Mouse (Mus musculus) cortical plate, adult 2 months (tissue): ENCODE measurements around the gene Prl7a2. TPM values are rescaled to one million over a fixed set of nuclear protein-coding genes. Genes with fewer than 3 reads are reported as not detected.

ENCODE experiments used
- H3K27ac ChIP-seq: fragments of 200-500 bp; 2 replicates; pipeline ENCODE4 v1.5.1; 2012; ENCODE audit warnings: low read length, control low read depth, inconsistent platforms; ENCODE audit not compliant: insufficient read depth
- H3K4me1 ChIP-seq: fragments of 200-500 bp; 2 replicates; pipeline ENCODE4 v1.6.1; 2011; ENCODE audit warnings: low read length; ENCODE audit not compliant: control insufficient read depth, insufficient read depth
- H3K4me3 ChIP-seq: fragments of 200-500 bp; 2 replicates; pipeline ENCODE4 v1.5.1; 2011; ENCODE audit warnings: mild to moderate bottlenecking, low read length, control low read depth; ENCODE audit not compliant: insufficient read depth
- CTCF ChIP-seq: fragments of 200-500 bp; IDR thresholded peaks from 2 replicates; pipeline ENCODE4 v1.5.1; 2011; ENCODE audit warnings: mild to moderate bottlenecking, control low read depth, low read length; ENCODE audit not compliant: insufficient read depth; ENCODE audit errors: extremely low read depth
- POLR2A ChIP-seq: fragments of 200-500 bp; IDR thresholded peaks from 2 replicates; pipeline ENCODE4 v1.6.1; 2011; ENCODE audit warnings: mild to moderate bottlenecking, low read length, control low read depth; ENCODE audit not compliant: insufficient read depth; ENCODE audit errors: extremely low read depth
- polyA plus RNA-seq: library from polyadenylated mRNA; depleted of rRNA; stranded (reverse); fragments of >200 nt; gene quantifications from 2 replicates; pipeline ENCODE4 v1.2.3, GENCODE M21; 2012; rRNA removed

Prl7a2 gene
- polyA plus RNA-seq = 0.08 TPM in 1 of 2 replicates, not detected in the other

DNA sequence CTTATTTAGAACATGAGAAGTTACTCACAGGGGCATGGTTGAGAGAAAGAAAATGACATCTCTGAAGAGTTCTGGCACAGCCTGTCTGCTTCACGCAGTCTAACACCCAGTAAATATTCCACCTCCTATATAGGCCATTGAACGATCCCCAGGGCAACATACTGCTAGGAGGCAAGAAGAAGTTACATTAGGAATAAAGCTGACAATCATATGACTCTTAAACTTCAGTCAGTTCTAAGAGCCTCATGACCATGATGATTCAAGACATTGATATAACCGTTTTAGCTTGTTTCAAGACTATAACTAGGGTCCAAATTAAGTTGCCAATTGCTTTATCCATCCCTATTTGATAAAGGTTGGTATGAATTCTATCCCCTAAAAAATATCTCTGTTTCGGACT, at the start of gene Prl7a2:
Gene Prl7a2, minus strand, starts transcription at position 101 of the 400 bp plus-strand sequence.
- Histone ChIP-seq H3K4me3 (no peak within 1 kb of the TSS), H3K4me1 (no peaks in the 10 kb centered on the region), H3K27ac (no peak within 1 kb of the TSS)
- TF ChIP-seq CTCF = no peak

DNA sequence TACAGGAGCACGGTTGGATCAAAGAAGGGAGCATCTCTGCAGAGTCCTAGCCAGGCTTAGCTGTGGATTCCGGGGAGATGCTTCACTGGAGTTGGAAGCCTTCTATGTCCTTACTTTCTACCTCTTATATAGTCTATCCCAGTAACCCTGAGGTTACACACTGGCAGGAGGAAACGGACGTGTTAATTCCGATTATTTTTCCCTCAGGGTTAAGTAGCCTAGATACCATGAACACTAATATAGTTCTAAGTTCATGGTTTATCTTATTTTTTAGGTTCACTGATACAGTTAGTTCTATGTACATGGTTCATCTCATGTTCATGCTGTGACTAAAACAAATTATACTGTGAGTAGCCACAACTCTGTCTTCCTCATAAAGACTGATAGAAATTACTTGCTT, 48.8 kb upstream of the Prl7a2 start, which contains the start of gene Prl7d1:
Gene Prl7d1, minus strand, starts transcription at position 101 of the 400 bp plus-strand sequence.
- TF ChIP-seq CTCF (no peak), POLR2A (no peak)
- Histone ChIP-seq H3K4me3 (no peak within 1 kb of the TSS), H3K4me1 (no peaks in the 10 kb centered on the region), H3K27ac (no peak within 1 kb of the TSS)

DNA sequence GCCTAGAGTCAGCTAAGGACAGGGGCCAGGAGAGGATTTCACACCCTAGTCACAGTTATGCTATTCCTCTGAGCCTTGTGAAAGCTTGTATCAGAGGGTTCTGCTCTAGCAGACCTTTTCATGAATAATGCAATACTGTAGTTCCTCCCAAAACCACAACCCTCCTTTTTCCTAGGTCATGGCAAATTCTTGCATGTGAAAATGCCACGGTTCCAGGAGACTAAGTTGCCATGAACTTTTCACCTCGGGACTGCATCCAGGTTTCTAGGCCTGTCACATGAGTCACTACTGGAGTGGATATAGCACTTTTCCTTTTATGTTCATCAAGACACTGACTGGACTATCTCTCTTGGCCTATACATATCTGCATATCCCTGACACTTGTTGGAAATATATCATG, 38.7 kb upstream of the Prl7a2 start:
- no peak for TF ChIP-seq CTCF
- no peak for TF ChIP-seq POLR2A
- Histone ChIP-seq H3K4me1 (no peaks in the 10 kb centered on the region), H3K27ac (no peak overlapping the region), H3K4me3 (no peak overlapping the region)

DNA sequence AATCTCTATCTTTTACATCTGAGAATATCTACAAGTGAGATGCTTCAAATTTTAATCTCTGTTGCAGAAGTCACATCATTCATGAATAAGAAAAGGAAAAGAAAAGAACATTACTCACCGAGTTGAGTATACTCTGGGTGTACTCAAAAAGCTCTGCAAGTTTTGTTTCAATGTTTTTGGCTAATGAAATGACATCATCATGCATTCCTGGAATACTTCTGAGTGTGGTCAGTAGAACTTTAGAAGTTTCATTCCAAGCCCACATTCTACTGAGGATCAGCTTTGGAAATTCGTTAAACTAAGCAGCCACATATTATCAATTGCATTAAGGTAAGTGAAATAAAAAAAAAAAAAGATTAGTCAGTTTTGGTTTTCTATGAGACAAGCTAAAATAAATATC, 7.1 kb downstream of the Prl7a2 start:
- Histone ChIP-seq H3K27ac (no peak overlapping the region), H3K4me3 (no peak overlapping the region), H3K4me1 (no peaks in the 10 kb centered on the region)
- TF ChIP-seq CTCF = no peak
- no peak for TF ChIP-seq POLR2A

DNA sequence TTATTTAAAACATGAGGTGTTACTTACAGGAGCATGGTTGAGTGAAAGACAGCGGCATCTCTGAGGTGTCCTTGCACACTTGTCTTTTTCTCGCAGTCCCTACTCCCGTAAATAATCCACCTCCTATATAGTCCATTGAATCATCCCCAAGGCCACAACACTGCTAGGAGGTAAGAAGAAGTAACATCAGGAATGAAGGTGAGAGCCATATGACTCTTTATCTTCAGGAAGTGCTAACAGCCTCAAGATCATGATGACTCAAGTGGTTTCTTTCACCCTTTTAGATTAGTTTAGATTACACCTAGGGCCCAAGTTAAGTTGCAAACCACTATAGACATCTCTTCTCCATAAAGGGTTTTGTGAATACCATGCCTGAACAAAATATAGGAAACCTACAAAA, 25.4 kb downstream of the Prl7a2 start, which contains the start of gene Prl7a1:
Gene Prl7a1, minus strand, starts transcription at position 101 of the 400 bp plus-strand sequence.
- TF ChIP-seq POLR2A (no peak), CTCF (no peak)
- no peak within 1 kb of the TSS for H3K4me3 ChIP-seq

DNA sequence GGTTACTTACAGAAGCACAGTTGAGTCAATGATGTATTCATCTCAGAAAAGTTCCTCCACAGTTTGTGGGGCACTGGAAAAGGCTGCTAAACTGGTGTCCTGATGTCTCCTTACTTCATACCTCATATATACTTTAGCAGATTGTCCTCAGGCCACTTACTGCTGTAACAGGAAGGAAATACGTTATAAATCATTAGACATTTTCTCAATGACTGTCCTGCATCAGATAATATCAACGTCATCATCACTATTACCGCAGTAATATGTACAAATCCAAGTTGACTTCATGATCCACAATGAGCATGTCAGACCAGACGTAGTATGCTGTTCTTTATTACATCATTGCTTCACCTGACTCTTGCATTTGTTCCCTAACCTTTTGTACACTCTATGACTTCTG, 57.4 kb downstream of the Prl7a2 start, which contains the start of gene Prl7b1:
Gene Prl7b1, minus strand, starts transcription at position 101 of the 400 bp plus-strand sequence.
- Histone ChIP-seq H3K27ac (no peak within 1 kb of the TSS), H3K4me1 (no peaks in the 10 kb centered on the region), H3K4me3 (no peak within 1 kb of the TSS)
- TF ChIP-seq CTCF (no peak), POLR2A (no peak)

More for the DNA sequence above, 25.4 kb downstream of the Prl7a2 start, which contains the start of gene Prl7a1:
- Histone ChIP-seq H3K27ac (no peak within 1 kb of the TSS), H3K4me1 (no peaks in the 10 kb centered on the region)

Other genes starting within 250 kb of the Prl7a2 start
- not detected in 2 replicates for gene Prl8a6, start 229.3 kb downstream of the Prl7a2 start, polyA plus RNA-seq
- gene Prl8a8, start 154.8 kb downstream of the Prl7a2 start, polyA plus RNA-seq = not detected in 2 replicates
- gene Prl8a9, start 103.4 kb downstream of the Prl7a2 start, polyA plus RNA-seq = not detected in 2 replicates
- not detected in 2 replicates for gene Prl8a1, start 85.9 kb downstream of the Prl7a2 start, polyA plus RNA-seq
- not detected in 2 replicates for gene Prl7b1, start 57.5 kb downstream of the Prl7a2 start, polyA plus RNA-seq
- gene Prl7a1, start 25.5 kb downstream of the Prl7a2 start, polyA plus RNA-seq = not detected in 2 replicates
- not detected in 2 replicates for gene Prl7d1, start 48.7 kb upstream of the Prl7a2 start, polyA plus RNA-seq
- gene Prl7c1, start 112.8 kb upstream of the Prl7a2 start, polyA plus RNA-seq = not detected in 2 replicates
- gene Prl2a1, start 133.6 kb upstream of the Prl7a2 start, polyA plus RNA-seq = not detected in 2 replicates
- not detected in 2 replicates for gene Prl2c1, start 181.3 kb upstream of the Prl7a2 start, polyA plus RNA-seq